Mouse (Mus musculus) adrenal gland, postnatal 10 days (tissue): ENCODE data around the gene Acap1. TPM values are rescaled to one million over a fixed set of nuclear protein-coding genes. Genes with fewer than 3 reads are reported as not detected.

ENCODE experiments used
- DNase-seq: peaks from one replicate; pipeline ENCODE4 v3.0.0; 2021; ENCODE audit warnings: mixed read lengths
- microRNA-seq: library from miRNA; unstranded; fragments of <30 nt; microRNA quantifications from one replicate; pipeline ENCODE4 v1.2.0, GENCODE M21; 2021
- total RNA-seq, 2 experiments: library from RNA; stranded (reverse); gene quantifications; 2 replicates each; pipeline ENCODE4 v1.2.3; 2021

Acap1 gene
- total RNA-seq, 2 experiments from 2014 or later = 4.3 to 4.7 TPM

DNA sequence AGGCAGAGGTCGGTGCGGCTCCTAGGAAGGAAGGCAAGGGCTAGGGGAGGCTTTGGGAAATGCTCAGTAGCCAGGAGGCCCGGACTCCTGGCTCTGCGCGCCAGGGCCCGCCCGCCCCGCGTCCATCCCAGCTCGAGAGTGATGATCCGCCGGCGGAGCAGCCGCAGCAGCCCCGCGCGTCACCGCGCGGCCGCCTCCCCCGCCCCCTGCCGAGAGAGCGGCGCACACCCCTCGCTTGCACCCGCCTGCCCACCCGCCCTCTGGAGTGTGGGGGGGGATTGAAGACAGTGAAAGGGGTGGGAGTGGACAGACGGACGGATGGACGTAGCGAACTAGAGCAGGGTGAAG lies 57.8 kb downstream of the Acap1 start, which contains the start of gene Nlgn2:
TSS of gene Nlgn2 (minus strand) at position 181 of the 348 bp plus-strand sequence.
- DNase-seq = no peak

DNA sequence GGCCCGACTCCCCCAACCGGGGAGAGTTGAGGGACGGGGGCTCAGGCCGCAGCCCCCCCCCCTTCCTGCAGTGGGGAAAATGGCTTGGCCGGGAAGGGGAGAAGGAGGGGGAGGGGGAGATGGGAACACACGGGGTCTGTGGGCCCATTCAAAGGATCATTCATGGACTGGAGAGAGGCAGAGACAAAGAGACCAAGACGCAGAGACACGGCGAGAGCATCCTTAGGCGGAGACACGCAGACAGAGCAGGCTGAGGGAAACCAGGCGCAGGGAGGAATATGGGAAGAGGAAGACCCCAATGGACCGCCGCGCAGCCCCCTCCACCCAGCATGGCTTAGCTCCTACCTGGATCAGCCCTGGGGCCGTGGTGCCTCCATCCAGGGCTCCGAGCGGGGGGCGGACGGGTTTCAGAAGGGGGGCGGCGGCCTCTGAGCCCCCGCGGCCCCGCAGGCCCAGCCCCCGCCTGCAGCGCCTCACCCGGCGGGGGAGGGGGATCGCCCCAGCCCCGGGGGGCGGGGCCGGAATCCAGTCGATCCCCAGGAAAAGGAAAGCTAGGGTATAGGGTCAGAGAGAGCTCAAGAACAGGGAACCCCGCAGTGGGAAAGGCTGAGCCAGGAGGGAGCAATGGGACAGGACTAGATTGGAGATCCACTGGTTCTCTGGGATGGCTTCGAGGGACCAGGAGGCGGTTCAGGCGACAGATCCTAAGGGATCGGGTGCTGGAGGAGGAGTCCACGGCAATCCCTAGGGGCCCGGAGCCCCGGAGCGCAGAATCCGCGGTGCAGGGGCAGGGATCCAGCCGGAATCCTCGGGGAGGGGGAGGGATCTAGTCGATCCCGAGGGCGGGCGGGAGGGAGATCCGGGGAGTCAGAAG lies 58.4 kb downstream of the Acap1 start:
- DNase-seq = peak; percentile 58

DNA sequence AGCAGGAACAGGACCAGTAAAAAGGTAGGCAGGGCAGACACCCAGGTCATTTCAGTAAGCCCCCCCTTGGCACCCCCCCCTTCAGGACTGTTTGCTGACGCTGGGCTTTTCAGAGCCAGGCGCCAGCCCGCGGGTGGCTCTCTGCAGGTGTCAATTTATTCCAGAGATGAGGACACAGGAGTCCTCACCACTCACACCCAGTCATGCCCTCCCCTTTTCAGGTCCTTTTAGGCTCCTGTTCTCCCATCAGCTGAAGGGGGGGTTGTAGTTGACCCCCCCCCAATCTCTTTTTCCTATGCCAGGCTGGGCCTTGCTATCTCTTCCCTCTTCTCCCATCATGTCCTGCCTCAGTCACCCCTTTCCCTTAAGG lies 59.4 kb downstream of the Acap1 start:
- DNase-seq = no peak

DNA sequence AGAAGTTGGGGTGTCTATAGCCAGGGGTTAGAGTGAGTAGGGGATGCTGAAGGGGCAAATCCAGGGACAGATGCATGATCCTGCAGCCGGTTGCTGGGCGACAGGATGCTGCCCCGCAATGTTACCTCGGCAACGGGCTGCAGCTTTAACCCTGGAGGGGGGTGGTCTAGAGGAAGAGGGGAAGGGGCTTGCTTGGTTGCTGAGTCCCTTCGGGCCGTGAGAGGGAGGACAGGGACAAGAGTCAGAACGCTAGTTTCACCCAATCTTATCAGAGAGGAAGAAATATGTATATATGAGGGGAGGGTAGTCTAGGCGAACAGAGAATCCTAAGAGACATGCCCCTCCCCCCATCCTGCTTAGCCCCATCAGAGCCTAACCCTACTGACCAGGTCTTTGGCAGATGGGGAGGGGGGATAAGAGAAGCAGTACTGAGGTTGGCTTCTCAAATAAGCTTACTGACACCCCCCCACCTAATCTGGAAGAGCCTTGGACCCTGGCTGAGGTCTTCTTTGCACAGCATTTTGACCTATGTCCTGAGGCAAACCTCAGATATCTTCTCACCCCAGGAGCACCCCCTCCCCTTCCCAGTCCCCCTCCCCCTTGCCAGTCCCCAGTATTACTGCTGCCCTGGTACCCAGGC lies 59.9 kb downstream of the Acap1 start:
- no peak for DNase-seq

DNA sequence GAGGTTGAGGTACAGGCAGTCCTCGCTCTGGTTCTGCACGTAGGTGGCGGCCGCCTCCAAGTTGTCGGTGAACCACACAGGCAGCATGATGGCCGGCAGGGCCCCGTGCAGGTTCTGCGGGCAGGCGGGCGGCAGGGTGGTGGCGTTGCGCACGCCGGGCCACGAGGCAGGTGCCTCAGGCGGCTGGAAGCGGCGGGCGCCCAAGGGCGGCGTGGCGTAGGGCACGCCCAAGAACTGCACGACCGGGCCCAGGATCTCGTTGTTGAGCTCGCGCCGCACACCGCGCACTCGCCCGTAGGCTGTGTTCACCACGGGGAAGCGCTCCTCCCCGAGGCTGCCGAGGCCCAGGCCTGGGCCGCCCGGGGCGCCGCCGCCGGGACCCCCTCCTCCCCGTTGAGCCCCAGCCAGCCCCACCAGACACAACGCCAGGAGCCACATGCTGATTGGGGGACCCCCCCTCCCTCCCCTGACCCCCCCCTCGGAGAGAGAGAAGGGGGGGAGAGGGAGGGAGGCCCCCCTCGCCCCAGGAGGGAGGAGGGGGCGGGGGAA lies 61.3 kb downstream of the Acap1 start:
- DNase-seq = peak; percentile 61

DNA sequence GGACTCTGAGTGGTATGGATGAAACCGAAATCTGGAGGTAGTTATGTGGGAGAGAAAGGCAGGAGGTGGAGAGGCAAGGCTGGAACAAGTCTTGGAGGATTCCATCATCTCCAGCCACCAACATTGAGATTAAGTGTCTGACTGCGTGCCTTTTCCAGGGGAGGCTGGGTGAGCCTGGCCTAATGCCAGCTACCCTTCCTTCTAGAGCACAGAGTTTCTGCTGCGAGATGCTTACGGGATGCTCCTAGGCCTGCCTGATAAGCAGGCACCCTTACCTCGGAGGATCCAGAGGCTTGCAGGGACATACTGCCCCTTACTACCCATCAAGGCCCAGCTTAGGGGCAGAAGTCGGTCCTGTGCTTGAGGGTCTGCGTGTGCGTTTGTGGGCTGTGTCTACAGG lies 61.8 kb downstream of the Acap1 start:
- DNase-seq = no peak

Small RNA genes lying within 50 kb of the gene (microRNA-seq; reads per million reads assigned to microRNA genes)
- not detected for gene Mir6924

Other genes starting within 250 kb of the Acap1 start
- gene Sox15, start 240.2 kb downstream of the Acap1 start, total RNA-seq = not detected
- 100 to 1,000 TPM; 114 to 116 TPM for gene Mpdu1, start 232.9 kb downstream of the Acap1 start, total RNA-seq
- 10 to 100 TPM in 1 of 2 experiments, 1 to 10 TPM in 1; 9.8 to 12.0 TPM for gene Cd68, start 229.4 kb downstream of the Acap1 start, total RNA-seq
- gene Eif4a1, start 223.1 kb downstream of the Acap1 start, total RNA-seq = 100 to 1,000 TPM; 598 to 631 TPM
- gene Senp3, start 213.5 kb downstream of the Acap1 start, total RNA-seq = 10 to 100 TPM; 62.6 to 76.3 TPM
- 1 to 10 TPM; 2.0 to 5.0 TPM for gene Tnfsf13, start 209.8 kb downstream of the Acap1 start, total RNA-seq
- 10 to 100 TPM; 18.1 to 19.2 TPM for gene Tnfsf12, start 199.7 kb downstream of the Acap1 start, total RNA-seq
- gene Tnfsfm13, start 199.4 kb downstream of the Acap1 start, total RNA-seq = 1 to 10 TPM; 4.2 to 5.1 TPM
- 10 to 100 TPM; 53.9 to 67.5 TPM for gene Polr2a, start 136.9 kb downstream of the Acap1 start, total RNA-seq
- gene Slc35g3, start 133.6 kb downstream of the Acap1 start, total RNA-seq = not detected
- 10 to 100 TPM; 35.5 to 41.2 TPM for gene Zbtb4, start 129.6 kb downstream of the Acap1 start, total RNA-seq
- gene Chrnb1, start 99.6 kb downstream of the Acap1 start, total RNA-seq = 1 to 10 TPM; 2.3 to 7.9 TPM
- gene Fgf11, start 93.7 kb downstream of the Acap1 start, total RNA-seq = 1 to 10 TPM; 2.4 to 3.8 TPM
- 1 to 10 TPM; 1.0 TPM for gene Tmem102, start 89.9 kb downstream of the Acap1 start, total RNA-seq
- not detected for gene Gm39566, start 80.2 kb downstream of the Acap1 start, total RNA-seq
- gene Spem2, start 77.1 kb downstream of the Acap1 start, total RNA-seq = not detected
- gene Spem1, start 73.4 kb downstream of the Acap1 start, total RNA-seq = not detected
- 10 to 100 TPM; 17.3 to 23.5 TPM for gene Nlgn2, start 57.8 kb downstream of the Acap1 start, total RNA-seq
- gene Tmem256, start 57.0 kb downstream of the Acap1 start, total RNA-seq = 100 to 1,000 TPM; 137 to 145 TPM
- 10 to 100 TPM; 49.2 to 59.2 TPM for gene Plscr3, start 49.2 kb downstream of the Acap1 start, total RNA-seq
- under 1 TPM; 0.12 to 0.24 TPM for gene Tnk1, start 36.8 kb downstream of the Acap1 start, total RNA-seq
- gene Tmem95, start 17.5 kb downstream of the Acap1 start, total RNA-seq = not detected
- 1 to 10 TPM; 4.1 to 4.2 TPM for gene Kctd11, start 14.1 kb downstream of the Acap1 start, total RNA-seq
- 1 to 10 TPM; 3.1 to 3.2 TPM for gene 2810408A11Rik, start 5.4 kb upstream of the Acap1 start, total RNA-seq
- gene Neurl4, start 5.5 kb upstream of the Acap1 start, total RNA-seq = 10 to 100 TPM; 33.6 to 48.1 TPM
- 10 to 100 TPM; 42.3 to 43.1 TPM for gene Gps2, start 18.3 kb upstream of the Acap1 start, total RNA-seq
- 100 to 1,000 TPM; 578 to 644 TPM for gene Eif5a, start 26.4 kb upstream of the Acap1 start, total RNA-seq
- 10 to 100 TPM; 19.6 to 44.5 TPM for gene Ybx2, start 40.3 kb upstream of the Acap1 start, total RNA-seq
- gene Slc2a4, start 52.6 kb upstream of the Acap1 start, total RNA-seq = 10 to 100 TPM; 67.6 to 81.9 TPM
- 1 to 10 TPM in 1 of 2 experiments, under 1 TPM in 1; 0.70 to 1.2 TPM for gene Cldn7, start 69.2 kb upstream of the Acap1 start, total RNA-seq
- gene Ctdnep1, start 85.6 kb upstream of the Acap1 start, total RNA-seq = 100 to 1,000 TPM; 117 to 148 TPM
- gene Elp5, start 87.0 kb upstream of the Acap1 start, total RNA-seq = 10 to 100 TPM; 66.8 to 71.4 TPM
- gene Gabarap, start 95.6 kb upstream of the Acap1 start, total RNA-seq = 100 to 1,000 TPM; 339 to 345 TPM
- 10 to 100 TPM; 43.5 to 50.5 TPM for gene Phf23, start 100.2 kb upstream of the Acap1 start, total RNA-seq
- 10 to 100 TPM; 15.7 to 23.0 TPM for gene Dvl2, start 105.1 kb upstream of the Acap1 start, total RNA-seq
- 1,000 to 10,000 TPM; 1,467 to 1,540 TPM for gene Acadvl, start 119.9 kb upstream of the Acap1 start, total RNA-seq
- gene Dlg4, start 121.4 kb upstream of the Acap1 start, total RNA-seq = 10 to 100 TPM; 29.9 to 37.6 TPM
- gene Asgr1, start 158.5 kb upstream of the Acap1 start, total RNA-seq = 10 to 100 TPM; 35.0 to 76.1 TPM
- gene Asgr2, start 197.1 kb upstream of the Acap1 start, total RNA-seq = 10 to 100 TPM; 17.1 to 37.9 TPM
- 1 to 10 TPM; 2.1 to 2.5 TPM for gene Mgl2, start 234.8 kb upstream of the Acap1 start, total RNA-seq